ENCODE assay signal across 16 mouse cellular contexts in genomic region chr7:37572021-37572420, GRCm38 (mm10).
DNase-seq lines count a peak whose midpoint lies in the region.
"Had no signal": no experiment of that assay in that cellular context is flagged by ENCODE, and none has a peak within 500 bp of the region (broad histone marks: within the 10 kb centered on the region; RNA-seq: fewer than 3 reads in every experiment).

No protein-coding gene starts in this region.

- intact Hi-C loops in heart, postnatal 25 days (cut with DNase I), result no loop called here
- intact Hi-C loops in heart, postnatal 36 days (cut with DNase I), result no loop called here

- peak; percentile 31 for DNase-seq in cerebellum, adult 11-12 months
- DNase-seq in cerebellum, adult 8-10 months, result no peak
- peak; percentile 95 for DNase-seq in heart, adult 11 months
- DNase-seq in heart, postnatal 25 days (ENCODE audit: low spot score), result no peak
- peak; percentile 41 to 56 for DNase-seq in heart, adult 9 months (ENCODE audit: low spot score in 2 of 2)
- peak; percentile 21 to 41 for DNase-seq in heart, postnatal 36 days
- DNase-seq in frontal cortex, postnatal 36 days (ENCODE audit: low spot score in 2 of 2), result no peak
- DNase-seq: gastrocnemius, postnatal 36 days; kidney, adult 11 months; kidney, postnatal 14 days; liver; lung, adult 2 months; lung, postnatal 10 days; right cerebral cortex, postnatal 4 days; thymus, adult 2 months; thymus, postnatal 36 days had no signal

Comparison
In these comparisons a context has a peak if more than half of its experiments do, and no peak if none do; other contexts are left out.
1. DNase-seq: peak in cerebellum, adult 11-12 months (single experiment), heart, adult 11 months (single experiment), heart, adult 9 months (2 of 2) and heart, postnatal 36 days (2 of 2); none in cerebellum, adult 8-10 months (single experiment), heart, postnatal 25 days (single experiment) and frontal cortex, postnatal 36 days (0 of 2).